Mouse (Mus musculus) B cell, adult 2 months (primary cell): Measurements from ENCODE around the gene Rassf10.
"Not testable (repeated sequence)": the region's sequence is repeated elsewhere in the genome, so short reads cannot be mapped to it uniquely, and the experiment has no call there.

ENCODE experiments used
- DNase-seq, 2 experiments: peaks; one replicate each; pipeline ENCODE4 v3.0.0; 2022

Gene Rassf10

GRCm38 (mm10) chr7:112953777-112954291 is at the start of gene Rassf10:
TSS of gene Rassf10 (plus strand) at chr7:112953962.
- DNase-seq = no peak

DNA sequence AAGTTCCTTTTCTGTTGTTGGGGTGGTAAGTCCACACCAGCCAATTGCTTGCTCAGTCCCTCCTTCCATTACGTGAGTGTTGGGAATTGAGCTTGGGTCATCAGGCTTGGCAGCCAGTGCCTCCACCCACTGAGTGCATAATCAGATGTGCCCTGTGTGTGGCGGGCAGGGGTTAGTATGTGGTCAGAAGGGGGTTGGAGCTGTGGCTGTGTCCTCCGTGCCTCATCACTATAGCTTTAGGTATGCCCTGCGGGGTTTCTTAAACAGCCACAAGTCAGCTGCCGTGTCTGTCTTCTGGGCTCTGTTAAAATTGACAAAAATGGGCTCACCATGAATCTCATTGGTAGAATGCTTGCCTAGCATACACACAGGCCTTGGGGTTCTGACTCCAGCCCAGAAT is 46.9 kb upstream of the Rassf10 start:
- no peak for DNase-seq

DNA sequence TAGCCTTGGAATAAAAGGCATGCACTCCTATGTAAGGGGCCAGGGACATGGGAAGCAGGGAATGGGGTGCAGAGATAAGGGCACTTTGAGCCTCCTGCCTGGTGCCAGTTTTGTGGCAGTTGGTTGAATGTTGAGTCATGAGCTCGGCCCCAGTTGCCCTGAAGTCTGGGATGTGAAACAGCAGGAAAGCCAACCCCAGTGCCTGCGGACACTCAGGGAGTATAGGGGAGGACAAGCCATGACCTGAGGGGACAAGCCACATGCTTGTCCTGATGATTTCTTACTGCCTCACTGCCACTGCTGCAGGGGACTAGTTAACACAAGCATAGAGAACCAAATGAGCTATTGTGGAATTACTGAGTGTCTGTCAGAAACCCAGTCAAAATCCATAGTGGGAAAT is 46.3 kb upstream of the Rassf10 start:
- DNase-seq = no peak

- no peak for DNase-seq
Measured at GRCm38 (mm10) chr7:112909164-112909563, 44.6 kb upstream of the Rassf10 start.

DNA sequence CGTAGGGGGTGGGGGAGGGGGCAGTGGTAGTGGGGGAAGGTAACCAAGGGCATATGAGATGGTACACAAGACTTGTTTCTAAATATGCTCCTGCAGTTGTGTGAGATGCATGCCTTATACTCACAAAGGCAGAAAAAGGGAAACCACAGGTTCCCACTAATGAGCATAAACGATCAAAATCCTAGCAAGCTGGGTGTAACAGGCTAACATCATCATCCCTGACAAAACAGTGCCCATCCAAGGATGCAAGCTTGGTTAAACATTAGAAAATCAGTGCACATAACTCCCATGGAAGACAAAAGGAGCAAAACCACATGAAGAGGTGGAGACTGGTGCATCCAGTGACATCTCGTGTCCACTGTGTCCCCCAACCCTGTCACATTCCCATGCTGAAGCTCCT is 40.8 kb upstream of the Rassf10 start:
- no peak for DNase-seq

DNA sequence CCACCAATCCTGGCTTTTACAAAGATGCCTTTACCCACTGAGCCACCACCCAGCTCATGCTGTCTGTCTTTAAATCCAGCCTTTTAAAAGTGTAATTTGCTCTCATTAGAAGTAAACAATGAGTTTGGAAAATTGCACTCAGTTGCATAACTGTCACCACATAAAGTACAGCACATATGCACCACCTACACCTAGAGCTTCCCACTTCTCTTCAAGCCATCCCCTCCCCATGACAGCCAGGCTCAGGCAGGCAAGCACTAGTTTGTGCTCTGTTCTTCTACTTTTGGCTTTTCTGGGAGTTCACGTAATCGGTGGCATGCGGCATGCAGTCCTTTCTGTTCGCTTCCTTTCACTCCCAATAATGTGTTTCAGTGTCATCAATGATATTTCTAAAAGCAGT is 38.2 kb upstream of the Rassf10 start:
- no peak for DNase-seq

DNA sequence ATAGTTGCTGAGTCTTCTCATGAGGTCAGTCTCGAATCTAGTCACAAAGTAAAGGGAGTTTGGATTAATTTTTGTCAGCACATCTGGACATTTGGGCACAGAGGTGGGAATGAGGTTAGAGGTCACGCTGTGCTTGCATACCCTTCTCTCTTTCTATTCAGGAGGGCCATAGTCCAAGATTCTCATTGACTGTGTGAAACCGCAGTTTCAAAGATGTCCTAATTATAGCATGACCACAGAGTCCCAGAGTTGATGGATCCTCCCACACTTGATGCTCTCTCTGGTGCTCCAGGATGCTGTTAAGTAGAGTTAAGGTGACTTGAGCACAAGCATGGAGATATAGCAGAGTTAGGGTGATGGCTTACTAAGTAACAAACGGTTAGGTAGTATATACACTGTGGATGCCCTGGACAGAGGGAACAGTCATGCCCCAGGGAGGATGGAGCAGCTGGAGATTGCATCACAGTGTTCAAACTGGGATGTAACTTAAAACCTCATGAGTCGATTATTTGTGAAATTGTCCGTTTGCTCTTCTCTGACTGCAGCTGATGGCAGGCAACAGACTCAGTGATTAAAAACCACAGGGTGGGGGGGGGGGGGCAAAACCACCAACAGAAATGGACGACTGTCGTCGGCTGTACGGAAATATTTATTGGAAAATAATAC is 36.0 kb upstream of the Rassf10 start:
- DNase-seq = no peak

GRCm38 (mm10) chr7:112918279-112918991 is 35.3 kb upstream of the Rassf10 start:
- no peak for DNase-seq

- DNase-seq = peak; percentile 28 to 33
Measured at GRCm38 (mm10) chr7:112919845-112920244, 33.9 kb upstream of the Rassf10 start.

- no peak for DNase-seq
Measured at GRCm38 (mm10) chr7:112922801-112923200, 31.0 kb upstream of the Rassf10 start.

- no peak for DNase-seq
Measured at GRCm38 (mm10) chr7:112923712-112924111, 30.1 kb upstream of the Rassf10 start.

DNA sequence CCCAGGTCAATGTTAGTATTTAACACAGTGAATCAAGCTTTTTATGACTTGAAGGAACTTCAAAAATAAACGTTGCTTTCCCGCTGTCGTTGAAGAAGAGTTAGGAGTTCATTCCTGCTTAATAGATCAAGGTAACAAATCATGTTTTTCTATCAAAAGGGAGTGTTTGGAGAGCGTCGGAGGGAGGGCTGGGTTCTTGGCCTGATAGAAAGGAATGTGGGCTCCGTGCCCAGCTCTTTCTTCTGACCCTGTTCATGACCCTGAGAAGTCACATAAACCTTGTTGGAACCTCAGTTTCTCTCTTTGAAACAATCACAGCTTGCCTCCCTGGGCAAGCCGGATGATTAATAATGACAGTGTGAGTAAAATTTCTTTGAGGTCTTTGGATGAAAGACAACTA is 23.1 kb upstream of the Rassf10 start:
- DNase-seq = no peak

DNA sequence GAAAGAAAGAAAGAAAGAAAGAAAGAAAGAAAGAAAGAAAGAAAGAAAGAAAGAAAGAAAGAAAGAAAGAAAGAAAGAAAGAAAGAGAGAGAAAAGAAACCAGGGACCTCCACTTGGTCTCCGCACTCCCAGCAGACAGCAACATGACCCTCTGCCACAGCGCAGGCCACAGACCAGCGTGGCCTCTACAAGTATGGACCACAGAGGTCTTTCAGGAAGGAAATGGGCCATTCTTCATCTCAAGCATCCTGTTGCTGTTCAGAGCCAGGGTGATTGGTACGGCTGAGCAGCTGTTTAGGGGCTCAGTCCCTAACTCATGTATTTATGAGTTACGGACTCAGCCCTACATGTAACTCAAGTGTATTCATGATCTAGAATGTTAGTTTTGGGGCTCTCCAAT is 17.9 kb upstream of the Rassf10 start:
- DNase-seq = not testable (repeated sequence)

DNA sequence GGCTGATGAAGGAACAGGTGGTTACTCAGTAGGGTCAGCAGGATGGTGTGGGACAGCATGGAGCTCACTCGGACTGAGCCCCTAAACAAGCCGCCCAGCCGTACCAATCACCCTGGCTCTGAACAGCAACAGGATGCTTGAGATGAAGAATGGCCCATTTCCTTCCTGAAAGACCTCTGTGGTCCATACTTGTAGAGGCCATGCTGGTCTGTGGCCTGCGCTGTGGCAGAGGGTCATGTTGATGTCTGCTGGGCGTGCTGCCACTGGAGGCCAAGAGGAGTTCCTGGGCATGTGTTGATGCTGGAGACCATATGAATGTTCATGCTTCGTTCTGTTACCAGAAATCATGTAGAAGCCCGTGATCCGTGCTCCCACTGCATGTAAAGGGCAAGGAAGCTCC is 16.7 kb upstream of the Rassf10 start:
- DNase-seq = no peak

- no peak for DNase-seq
Measured at GRCm38 (mm10) chr7:112938959-112939358, 14.8 kb upstream of the Rassf10 start.

- DNase-seq = no peak
Measured at GRCm38 (mm10) chr7:112942567-112942966, 11.2 kb upstream of the Rassf10 start.

GRCm38 (mm10) chr7:112943056-112943455 is 10.7 kb upstream of the Rassf10 start:
- DNase-seq = no peak

DNA sequence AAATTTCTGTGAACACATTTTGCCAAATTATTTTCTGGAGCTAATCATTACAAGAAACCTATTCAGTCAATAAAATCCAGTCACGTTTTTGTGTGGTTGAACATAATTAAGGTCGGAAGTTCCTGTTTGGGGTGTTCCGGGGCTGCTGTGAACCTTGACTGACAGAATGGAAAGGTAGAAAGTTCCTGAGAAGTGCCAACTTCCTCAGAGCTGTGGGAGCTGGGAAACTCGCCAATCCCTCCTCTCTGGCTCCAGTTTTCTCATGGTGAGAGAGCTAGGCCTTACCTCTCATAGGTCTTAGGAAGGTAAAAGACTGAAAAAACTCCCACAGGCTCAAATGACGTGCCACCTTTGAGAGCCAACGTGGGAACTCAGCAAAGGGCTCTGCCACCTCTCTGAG is 7.1 kb upstream of the Rassf10 start:
- no peak for DNase-seq

GRCm38 (mm10) chr7:112954351-112955102 is 765 bp downstream of the Rassf10 start:
- no peak for DNase-seq

GRCm38 (mm10) chr7:112955103-112955827 is 1.5 kb downstream of the Rassf10 start:
- DNase-seq = no peak

GRCm38 (mm10) chr7:112955955-112956354 is 2.2 kb downstream of the Rassf10 start:
- DNase-seq = no peak

- DNase-seq = no peak
Measured at GRCm38 (mm10) chr7:112956961-112957360, 3.2 kb downstream of the Rassf10 start.

DNA sequence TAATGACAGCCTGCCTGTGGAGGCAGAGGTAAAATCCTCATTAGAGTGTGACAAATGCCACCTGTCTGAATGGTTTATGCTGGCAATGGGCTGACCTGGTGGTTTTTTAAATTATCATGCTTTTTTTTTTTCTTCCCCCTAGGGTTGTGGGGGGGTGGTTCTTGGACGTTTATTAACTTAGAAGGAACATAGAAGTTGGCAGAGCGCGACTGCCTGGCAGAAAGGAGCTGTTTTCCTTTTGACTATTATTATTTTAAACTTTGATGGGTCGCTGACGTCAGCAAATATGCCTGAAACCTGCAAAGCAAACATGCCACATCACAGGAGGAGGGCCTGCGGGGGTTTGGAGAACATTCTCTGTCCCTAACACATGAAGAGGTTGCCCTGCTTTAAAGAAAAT is 3.9 kb downstream of the Rassf10 start:
- DNase-seq = no peak
